Mouse (Mus musculus): ENCODE results near the gene Tbc1d5. TPM values are rescaled to one million over a fixed set of nuclear protein-coding genes. Genes with fewer than 3 reads are reported as not detected.

Tbc1d5 gene
- polyA plus RNA-seq, 1 experiment from 2014 or later = 8.8 TPM

GRCm38 (mm10) chr17:51169911-51170310 is 9.2 kb downstream of the Tbc1d5 start:
- ATAC-seq (replicated peaks; ENCODE audit: insufficient number of reproducible peaks, low FRiP score, low TSS enrichment, low read depth) (no peak), DNase-seq (ENCODE audit: low spot score) (no peak)
- 81% methylated on average over 4 of the region's 4 CpGs for WGBS

GRCm38 (mm10) chr17:51162366-51162765 is 16.8 kb downstream of the Tbc1d5 start:
- no peaks in the 10 kb centered on the region for H3K4me1 ChIP-seq (ENCODE audit: control insufficient read depth, insufficient read depth, low read length)
- H3K36me3 ChIP-seq (replicated peaks; ENCODE audit: control insufficient read depth, insufficient read depth, low read depth, low read length) = no peaks in the 10 kb centered on the region
- H3K9me3 ChIP-seq (replicated peaks; ENCODE audit: control insufficient read depth, low read length) = no peaks in the 10 kb centered on the region
- ATAC-seq (replicated peaks; ENCODE audit: insufficient number of reproducible peaks, low FRiP score, low TSS enrichment, low read depth) (no peak), DNase-seq (ENCODE audit: low spot score) (no peak)
- H3K4me2 ChIP-seq (ENCODE audit: low read depth, low read length) = no peak overlapping the region
- H3K27me3 ChIP-seq (ENCODE audit: control insufficient read depth, insufficient read depth, low read length) = no peaks in the 10 kb centered on the region
- H3K4me3 ChIP-seq (ENCODE audit: low read depth, low read length) = no peak overlapping the region
- no peak overlapping the region for H3K9ac ChIP-seq (replicated peaks; ENCODE audit: low read length)
- H3K27ac ChIP-seq (replicated peaks; ENCODE audit: low read depth, low read length) = no peak overlapping the region

More at GRCm38 (mm10) chr17:51169911-51170310, 9.2 kb downstream of the Tbc1d5 start:
- Histone ChIP-seq H3K9ac (replicated peaks; ENCODE audit: low read length) (no peak overlapping the region), H3K4me2 (ENCODE audit: low read depth, low read length) (no peak overlapping the region), H3K27ac (replicated peaks; ENCODE audit: low read depth, low read length) (no peak overlapping the region), H3K27me3 (ENCODE audit: control insufficient read depth, insufficient read depth, low read length) (no peaks in the 10 kb centered on the region), H3K9me3 (replicated peaks; ENCODE audit: control insufficient read depth, low read length) (no peaks in the 10 kb centered on the region), H3K36me3 (replicated peaks; ENCODE audit: control insufficient read depth, insufficient read depth, low read depth, low read length) (no peaks in the 10 kb centered on the region), H3K4me1 (ENCODE audit: control insufficient read depth, insufficient read depth, low read length) (no peaks in the 10 kb centered on the region), H3K4me3 (ENCODE audit: low read depth, low read length) (no peak overlapping the region)

- Histone ChIP-seq H3K9ac (replicated peaks; ENCODE audit: low read length) (no peak overlapping the region), H3K27me3 (ENCODE audit: control insufficient read depth, insufficient read depth, low read length) (no peaks in the 10 kb centered on the region), H3K9me3 (replicated peaks; ENCODE audit: control insufficient read depth, low read length) (no peaks in the 10 kb centered on the region), H3K4me2 (ENCODE audit: low read depth, low read length) (no peak overlapping the region), H3K36me3 (replicated peaks; ENCODE audit: control insufficient read depth, insufficient read depth, low read depth, low read length) (no peaks in the 10 kb centered on the region), H3K27ac (replicated peaks; ENCODE audit: low read depth, low read length) (no peak overlapping the region), H3K4me3 (ENCODE audit: low read depth, low read length) (no peak overlapping the region), H3K4me1 (ENCODE audit: control insufficient read depth, insufficient read depth, low read length) (no peaks in the 10 kb centered on the region)
- ATAC-seq (replicated peaks; ENCODE audit: insufficient number of reproducible peaks, low FRiP score, low TSS enrichment, low read depth) (no peak), DNase-seq (ENCODE audit: low spot score) (no peak)
- WGBS = 93% methylated on average over 5 of the region's 5 CpGs
Observed at GRCm38 (mm10) chr17:51159261-51159660, 19.9 kb downstream of the Tbc1d5 start.

GRCm38 (mm10) chr17:51150999-51151398 is 28.2 kb downstream of the Tbc1d5 start:
- H3K27me3 ChIP-seq (ENCODE audit: control insufficient read depth, insufficient read depth, low read length) = no peaks in the 10 kb centered on the region
- no peaks in the 10 kb centered on the region for H3K9me3 ChIP-seq (replicated peaks; ENCODE audit: control insufficient read depth, low read length)
- peak; percentile 7 for DNase-seq (ENCODE audit: low spot score)
- H3K36me3 ChIP-seq (replicated peaks; ENCODE audit: control insufficient read depth, insufficient read depth, low read depth, low read length) = no peaks in the 10 kb centered on the region
- H3K4me2 ChIP-seq (ENCODE audit: low read depth, low read length) = no peak overlapping the region
- ATAC-seq (replicated peaks; ENCODE audit: insufficient number of reproducible peaks, low FRiP score, low TSS enrichment, low read depth) = no peak
- no peak overlapping the region for H3K9ac ChIP-seq (replicated peaks; ENCODE audit: low read length)
- WGBS = 46% methylated on average over 3 of the region's 3 CpGs
- H3K4me3 ChIP-seq (ENCODE audit: low read depth, low read length) = no peak overlapping the region
- no peaks in the 10 kb centered on the region for H3K4me1 ChIP-seq (ENCODE audit: control insufficient read depth, insufficient read depth, low read length)
- H3K27ac ChIP-seq (replicated peaks; ENCODE audit: low read depth, low read length) = no peak overlapping the region

GRCm38 (mm10) chr17:51144983-51145382 is 34.2 kb downstream of the Tbc1d5 start:
- no peaks in the 10 kb centered on the region for H3K36me3 ChIP-seq (replicated peaks; ENCODE audit: control insufficient read depth, insufficient read depth, low read depth, low read length)
- no peak overlapping the region for H3K27ac ChIP-seq (replicated peaks; ENCODE audit: low read depth, low read length)
- H3K9me3 ChIP-seq (replicated peaks; ENCODE audit: control insufficient read depth, low read length) = no peaks in the 10 kb centered on the region
- no peak overlapping the region for H3K4me2 ChIP-seq (ENCODE audit: low read depth, low read length)
- no peaks in the 10 kb centered on the region for H3K4me1 ChIP-seq (ENCODE audit: control insufficient read depth, insufficient read depth, low read length)
- no peak overlapping the region for H3K9ac ChIP-seq (replicated peaks; ENCODE audit: low read length)
- no peak overlapping the region for H3K4me3 ChIP-seq (ENCODE audit: low read depth, low read length)
- ATAC-seq (replicated peaks; ENCODE audit: insufficient number of reproducible peaks, low FRiP score, low TSS enrichment, low read depth) = no peak
- no peak for DNase-seq (ENCODE audit: low spot score)
- no peaks in the 10 kb centered on the region for H3K27me3 ChIP-seq (ENCODE audit: control insufficient read depth, insufficient read depth, low read length)
- WGBS = 90% methylated on average over 4 of the region's 4 CpGs

- Histone ChIP-seq H3K9ac (replicated peaks; ENCODE audit: low read length) (no peak overlapping the region), H3K4me1 (ENCODE audit: control insufficient read depth, insufficient read depth, low read length) (no peaks in the 10 kb centered on the region), H3K36me3 (replicated peaks; ENCODE audit: control insufficient read depth, insufficient read depth, low read depth, low read length) (no peaks in the 10 kb centered on the region), H3K4me2 (ENCODE audit: low read depth, low read length) (no peak overlapping the region), H3K4me3 (ENCODE audit: low read depth, low read length) (no peak overlapping the region), H3K27ac (replicated peaks; ENCODE audit: low read depth, low read length) (no peak overlapping the region), H3K27me3 (ENCODE audit: control insufficient read depth, insufficient read depth, low read length) (no peaks in the 10 kb centered on the region), H3K9me3 (replicated peaks; ENCODE audit: control insufficient read depth, low read length) (no peaks in the 10 kb centered on the region)
- 89% methylated on average over 4 of the region's 4 CpGs for WGBS
- ATAC-seq (replicated peaks; ENCODE audit: insufficient number of reproducible peaks, low FRiP score, low TSS enrichment, low read depth) (no peak), DNase-seq (ENCODE audit: low spot score) (no peak)
Observed at GRCm38 (mm10) chr17:51142095-51142494, 37.1 kb downstream of the Tbc1d5 start.

- no peak for ATAC-seq (replicated peaks; ENCODE audit: insufficient number of reproducible peaks, low FRiP score, low TSS enrichment, low read depth)
- no peaks in the 10 kb centered on the region for H3K4me1 ChIP-seq (ENCODE audit: control insufficient read depth, insufficient read depth, low read length)
- no peak overlapping the region for H3K9ac ChIP-seq (replicated peaks; ENCODE audit: low read length)
- no peak overlapping the region for H3K27ac ChIP-seq (replicated peaks; ENCODE audit: low read depth, low read length)
- H3K9me3 ChIP-seq (replicated peaks; ENCODE audit: control insufficient read depth, low read length) = no peaks in the 10 kb centered on the region
- no peaks in the 10 kb centered on the region for H3K27me3 ChIP-seq (ENCODE audit: control insufficient read depth, insufficient read depth, low read length)
- no peaks in the 10 kb centered on the region for H3K36me3 ChIP-seq (replicated peaks; ENCODE audit: control insufficient read depth, insufficient read depth, low read depth, low read length)
- H3K4me2 ChIP-seq (ENCODE audit: low read depth, low read length) = no peak overlapping the region
- peak; percentile 61 for DNase-seq (ENCODE audit: low spot score)
- WGBS = 54% methylated on average over 2 of the region's 2 CpGs
- H3K4me3 ChIP-seq (ENCODE audit: low read depth, low read length) = no peak overlapping the region
Observed at GRCm38 (mm10) chr17:51111194-51111593, 68.0 kb downstream of the Tbc1d5 start.

GRCm38 (mm10) chr17:51104294-51104693 is 74.9 kb downstream of the Tbc1d5 start:
- H3K4me2 ChIP-seq (ENCODE audit: low read depth, low read length) = no peak overlapping the region
- H3K9ac ChIP-seq (replicated peaks; ENCODE audit: low read length) = no peak overlapping the region
- H3K27ac ChIP-seq (replicated peaks; ENCODE audit: low read depth, low read length) = no peak overlapping the region
- DNase-seq (ENCODE audit: low spot score) (no peak), ATAC-seq (replicated peaks; ENCODE audit: insufficient number of reproducible peaks, low FRiP score, low TSS enrichment, low read depth) (no peak)
- no peaks in the 10 kb centered on the region for H3K36me3 ChIP-seq (replicated peaks; ENCODE audit: control insufficient read depth, insufficient read depth, low read depth, low read length)
- no peaks in the 10 kb centered on the region for H3K9me3 ChIP-seq (replicated peaks; ENCODE audit: control insufficient read depth, low read length)
- H3K4me1 ChIP-seq (ENCODE audit: control insufficient read depth, insufficient read depth, low read length) = no peaks in the 10 kb centered on the region
- no peaks in the 10 kb centered on the region for H3K27me3 ChIP-seq (ENCODE audit: control insufficient read depth, insufficient read depth, low read length)
- H3K4me3 ChIP-seq (ENCODE audit: low read depth, low read length) = no peak overlapping the region
- 79% methylated on average over 1 of the region's 1 CpGs for WGBS

Measured in embryonic facial prominence, embryonic 11.5 days (tissue).